Mouse (Mus musculus): Measurements from ENCODE around the gene 0610009B22Rik.

GRCm38 (mm10) chr11:51707080-51707479, 18.4 kb upstream of the 0610009B22Rik start:
- TF ChIP-seq CTCF (IDR thresholded peaks at IDR 0.05; ENCODE audit: low read depth, low read length) (no peak), POLR2A (IDR thresholded peaks at IDR 0.05; ENCODE audit: extremely low read depth, insufficient read depth, low read length) (no peak)

All from liver, adult 2 months (tissue).